Mouse (Mus musculus): ENCODE data around the gene Ap1s3.

DNA sequence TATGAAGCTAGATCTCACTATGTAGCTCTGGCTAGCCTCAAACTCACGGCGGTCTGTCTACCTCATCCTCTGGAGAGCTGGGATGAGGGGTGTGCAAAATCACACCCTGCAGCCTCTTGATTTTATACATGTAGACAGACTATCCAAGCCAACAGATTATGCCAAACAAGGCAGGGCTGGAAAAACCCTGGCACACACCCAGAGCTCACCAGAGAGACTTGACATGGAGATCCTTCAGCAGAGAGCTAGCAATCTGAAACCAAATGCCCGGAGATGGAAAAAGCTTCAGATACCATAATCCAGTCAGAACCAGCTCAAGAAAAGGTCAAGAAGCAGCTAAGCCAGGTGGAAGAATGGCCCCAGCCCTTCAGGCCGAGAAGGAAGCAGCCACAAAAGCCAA is 6.9 kb downstream of the Ap1s3 start:
- TF ChIP-seq CTCF (IDR thresholded peaks at IDR 0.05; ENCODE audit: low read depth, low read length) (no peak), GATA1 (IDR thresholded peaks at IDR 0.05; ENCODE audit: borderline replicate concordance, low read length) (no peak), POLR2AphosphoS5 (IDR thresholded peaks at IDR 0.05; ENCODE audit: insufficient replicate concordance, low read depth, low read length) (no peak), GATA2 (IDR thresholded peaks at IDR 0.05; ENCODE audit: borderline replicate concordance, low read depth, low read length) (no peak), TAL1 (conservative IDR thresholded peaks at IDR 0.05; ENCODE audit: low read depth, low read length) (no peak)

Measured in G1E (cell line).